ENCODE assay signal across 9 mouse cellular contexts in the genomic region with DNA sequence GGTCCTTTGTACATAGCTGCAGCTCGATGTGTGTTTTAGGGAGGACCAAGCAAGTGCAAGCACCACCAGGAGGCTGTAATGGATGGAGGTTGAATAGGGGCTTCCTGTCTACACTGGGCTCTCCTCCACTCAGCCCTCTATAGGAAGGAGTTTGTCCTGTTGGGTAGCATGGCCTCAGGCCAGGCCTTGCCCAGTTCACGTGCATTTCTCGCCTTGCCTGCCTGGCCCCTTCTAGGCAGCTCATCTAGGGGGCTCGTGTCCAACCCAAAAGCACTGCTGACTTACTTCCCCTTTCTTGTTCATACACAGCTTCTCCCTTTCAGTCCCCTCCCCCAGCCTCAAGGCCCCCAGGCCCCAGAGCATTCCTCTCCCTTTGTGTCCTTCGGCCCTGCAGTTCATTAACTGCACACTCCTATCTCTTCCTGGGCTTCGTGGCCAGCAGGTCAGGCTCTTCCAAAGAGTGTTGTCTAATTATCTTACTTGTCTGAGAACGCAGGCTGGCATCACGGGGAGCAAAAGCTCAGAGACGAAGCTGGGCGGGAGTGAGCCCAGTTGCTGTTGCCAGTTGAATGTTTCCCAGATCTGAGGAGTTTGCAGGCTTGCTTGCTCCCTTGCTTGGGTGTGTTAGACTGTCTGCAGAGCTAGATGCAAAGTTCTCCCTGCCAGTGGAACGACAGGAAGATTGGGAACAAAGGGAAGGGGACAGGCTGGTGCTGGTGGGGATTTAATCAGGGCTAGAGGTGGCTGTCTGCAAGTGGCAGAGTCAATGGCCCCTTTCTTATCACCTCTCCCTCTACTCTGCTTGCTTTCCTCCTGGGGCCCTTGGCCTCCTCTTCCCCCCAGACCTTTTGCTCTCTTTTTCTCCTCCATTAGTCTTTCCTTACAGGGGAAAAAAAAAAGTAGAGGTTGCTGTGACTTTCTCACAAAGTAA.
DNase-seq lines count a peak whose midpoint lies in the region; ATAC-seq and TF ChIP-seq lines count a peak whose summit lies in the region.
"Had no signal": no experiment of that assay in that cellular context is flagged by ENCODE, and none has a peak within 500 bp of the region (broad histone marks: within the 10 kb centered on the region; RNA-seq: fewer than 3 reads in every experiment).

No protein-coding gene starts in this region.

- peak; percentile 28 for DNase-seq in adrenal gland, postnatal 14 days
- no peak for DNase-seq in adrenal gland, postnatal 4 days (ENCODE audit: low spot score in 2 of 2)
- no peak for DNase-seq in lung, embryonic 14.5 days
- DNase-seq in lung, postnatal 25 days (ENCODE audit: low spot score), result no peak
- no peak for DNase-seq in left cerebral cortex, postnatal 4 days
- DNase-seq in left cerebral cortex, postnatal 14 days (ENCODE audit: low spot score in 2 of 2), result no peak

- peaks cover 24% of the 10 kb centered on the region; the same call in 1 of the 2 replicates for H3K36me3 ChIP-seq in lung, embryonic 14.5 days (ENCODE audit: insufficient read depth)
- peaks cover 10% of the 10 kb centered on the region for H3K36me3 ChIP-seq in intestine, embryonic 16.5 days (ENCODE audit: control insufficient read depth, insufficient read depth, low read length)
- peaks cover 14% of the 10 kb centered on the region; the same call in 1 of the 2 replicates for H3K36me3 ChIP-seq in stomach, embryonic 15.5 days

- 26% methylated on average over 11 of the region's 11 CpGs for WGBS in lung, embryonic 14.5 days
- WGBS in intestine, embryonic 16.5 days, result 32% methylated on average over 11 of the region's 11 CpGs
- WGBS in stomach, embryonic 15.5 days, result 37% methylated on average over 11 of the region's 11 CpGs

- no peaks in the 10 kb centered on the region for H3K27me3 ChIP-seq in lung, embryonic 14.5 days (ENCODE audit: insufficient read depth, low read length)
- no peaks in the 10 kb centered on the region for H3K27me3 ChIP-seq in intestine, embryonic 16.5 days (replicated peaks; ENCODE audit: control insufficient read depth, insufficient read depth, low read length)
- no peaks in the 10 kb centered on the region for H3K27me3 ChIP-seq in stomach, embryonic 15.5 days (replicated peaks)
- H3K27me3 ChIP-seq: liver, embryonic 15.5 days had no signal

- no peak overlapping the region for H3K4me2 ChIP-seq in lung, embryonic 14.5 days
- H3K4me2 ChIP-seq in intestine, embryonic 16.5 days (ENCODE audit: low read depth, low read length), result no peak overlapping the region
- no peak overlapping the region for H3K4me2 ChIP-seq in stomach, embryonic 15.5 days
- H3K4me2 ChIP-seq: liver, embryonic 15.5 days had no signal

- peak; percentile 8; the same call in 1 of the 2 replicates for TF ChIP-seq CTCF in lung, embryonic 14.5 days (IDR thresholded peaks at IDR 0.05; ENCODE audit: low read depth)

- no peak overlapping the region for H3K9ac ChIP-seq in lung, embryonic 14.5 days
- no peak overlapping the region for H3K9ac ChIP-seq in intestine, embryonic 16.5 days (ENCODE audit: low read depth, low read length)
- H3K9ac ChIP-seq in stomach, embryonic 15.5 days, result no peak overlapping the region
- H3K9ac ChIP-seq: liver, embryonic 15.5 days had no signal

- H3K9me3 ChIP-seq in lung, embryonic 14.5 days (ENCODE audit: low read depth, low read length), result no peaks in the 10 kb centered on the region
- no peaks in the 10 kb centered on the region for H3K9me3 ChIP-seq in intestine, embryonic 16.5 days (ENCODE audit: control insufficient read depth, low read length)
- no peaks in the 10 kb centered on the region for H3K9me3 ChIP-seq in stomach, embryonic 15.5 days
- H3K9me3 ChIP-seq: liver, embryonic 15.5 days had no signal

- ATAC-seq in lung, embryonic 14.5 days (ENCODE audit: insufficient read depth), result peak; percentile 39; the same call in 1 of the 2 replicates
- ATAC-seq in intestine, embryonic 16.5 days, result peak; percentile 69
- ATAC-seq in stomach, embryonic 15.5 days (ENCODE audit: insufficient read depth, low FRiP score, low read depth), result peak; percentile 50; the same call in 1 of the 2 replicates

- intact Hi-C loops in left cerebral cortex, postnatal 4 days (cut with DNase I), result no loop called here
- intact Hi-C loops in left cerebral cortex, postnatal 14 days (cut with DNase I), result no loop called here

- no peak overlapping the region for H3K4me3 ChIP-seq in lung, embryonic 14.5 days (ENCODE audit: low read depth, low read length)
- H3K4me3 ChIP-seq in intestine, embryonic 16.5 days (ENCODE audit: low read length), result no peak overlapping the region
- H3K4me3 ChIP-seq in stomach, embryonic 15.5 days (replicated peaks), result no peak overlapping the region
- H3K4me3 ChIP-seq: liver, embryonic 15.5 days had no signal

- peaks cover 10% of the 10 kb centered on the region for H3K4me1 ChIP-seq in lung, embryonic 14.5 days (ENCODE audit: insufficient read depth)
- H3K4me1 ChIP-seq in intestine, embryonic 16.5 days (ENCODE audit: control insufficient read depth, insufficient read depth, low read length), result peaks cover 16% of the 10 kb centered on the region
- 0 out of 2 replicates have a peak, but pooled peaks cover 9% of the 10 kb centered on the region for H3K4me1 ChIP-seq in stomach, embryonic 15.5 days
- H3K4me1 ChIP-seq: liver, embryonic 15.5 days had no signal

- peak overlapping the region; percentile 69 for H3K27ac ChIP-seq in lung, embryonic 14.5 days (ENCODE audit: low read depth)
- 0 out of 2 replicates have a peak overlapping the region, but pooled peaks have one; percentile 28 for H3K27ac ChIP-seq in intestine, embryonic 16.5 days (ENCODE audit: low read length)
- peak overlapping the region; percentile 35; the same call in 1 of the 2 replicates for H3K27ac ChIP-seq in stomach, embryonic 15.5 days
- H3K27ac ChIP-seq: liver, embryonic 15.5 days had no signal
